Mouse (Mus musculus) hindbrain, embryonic 14.5 days (tissue): Measurements from ENCODE around the gene Med13l. TPM values are rescaled to one million over a fixed set of nuclear protein-coding genes. Genes with fewer than 3 reads are reported as not detected.

Experiments used
- ATAC-seq: fragments of 200-750 bp; cut with Nextera tagmentation; 2 replicates; pipeline ENCODE4 v1.8.0; 2017; ENCODE audit warnings: moderate number of reproducible peaks, mild to moderate bottlenecking, moderate TSS enrichment, moderate library complexity; ENCODE audit not compliant: low FRiP score
- DNase-seq: peaks from one replicate; pipeline ENCODE4 v3.0.0-alpha.2; 2015; ENCODE audit warnings: low spot score
- H3K27ac ChIP-seq: fragments of 300-500 bp; sonication (generic); 2 replicates; pipeline ENCODE4 v1.5.1; 2014; ENCODE audit warnings: mild to moderate bottlenecking, moderate library complexity
- H3K27me3 ChIP-seq: fragments of 300-500 bp; sonication (generic); 2 replicates; pipeline ENCODE4 v1.6.1; 2014; ENCODE audit warnings: mild to moderate bottlenecking, low read length, mixed read lengths; ENCODE audit not compliant: control insufficient read depth, insufficient read depth
- H3K36me3 ChIP-seq: fragments of 300-500 bp; sonication (generic); replicated peaks from 2 replicates; pipeline ENCODE4 v1.6.1; 2014; ENCODE audit not compliant: control insufficient read depth, insufficient read depth
- H3K4me1 ChIP-seq: fragments of 300-500 bp; sonication (generic); replicated peaks from 2 replicates; pipeline ENCODE4 v1.6.1; 2014; ENCODE audit warnings: antibody characterized with exemption, low read length, mixed read lengths; ENCODE audit not compliant: control insufficient read depth, insufficient read depth
- H3K4me2 ChIP-seq: fragments of 300-500 bp; sonication (generic); replicated peaks from 2 replicates; pipeline ENCODE4 v1.6.1; 2014; ENCODE audit warnings: mild to moderate bottlenecking, moderate library complexity
- H3K4me3 ChIP-seq: fragments of 300-500 bp; sonication (generic); replicated peaks from 2 replicates; pipeline ENCODE4 v1.5.1; 2014; ENCODE audit warnings: mild to moderate bottlenecking, low read length
- H3K9ac ChIP-seq: fragments of 300-500 bp; sonication (generic); 2 replicates; pipeline ENCODE4 v1.6.1; 2014
- H3K9me3 ChIP-seq: fragments of 300-500 bp; sonication (generic); 2 replicates; pipeline ENCODE4 v1.6.1; 2016; ENCODE audit warnings: low read length; ENCODE audit not compliant: control insufficient read depth
- WGBS: fragments of 180-500 bp; shearing (Covaris S2); extraction: QIAGEN DNeasy Blood & Tissue Kit; methylation state at CpG from one replicate; pipeline ENCODE4 v1.1.7; 2014; 5-methylcytosine and 5-hydroxymethylcytosine counted together
- polyA plus RNA-seq: library from polyadenylated mRNA; unstranded; fragments of >200 nt; fragmentation: Nextera tagmentation; extraction: Ambion mirVana; gene quantifications from 2 replicates; pipeline ENCODE4 v1.2.1, GENCODE M21; 2014

The Med13l gene
- 16.3 and 18.0 TPM in 2 replicates for polyA plus RNA-seq

DNA sequence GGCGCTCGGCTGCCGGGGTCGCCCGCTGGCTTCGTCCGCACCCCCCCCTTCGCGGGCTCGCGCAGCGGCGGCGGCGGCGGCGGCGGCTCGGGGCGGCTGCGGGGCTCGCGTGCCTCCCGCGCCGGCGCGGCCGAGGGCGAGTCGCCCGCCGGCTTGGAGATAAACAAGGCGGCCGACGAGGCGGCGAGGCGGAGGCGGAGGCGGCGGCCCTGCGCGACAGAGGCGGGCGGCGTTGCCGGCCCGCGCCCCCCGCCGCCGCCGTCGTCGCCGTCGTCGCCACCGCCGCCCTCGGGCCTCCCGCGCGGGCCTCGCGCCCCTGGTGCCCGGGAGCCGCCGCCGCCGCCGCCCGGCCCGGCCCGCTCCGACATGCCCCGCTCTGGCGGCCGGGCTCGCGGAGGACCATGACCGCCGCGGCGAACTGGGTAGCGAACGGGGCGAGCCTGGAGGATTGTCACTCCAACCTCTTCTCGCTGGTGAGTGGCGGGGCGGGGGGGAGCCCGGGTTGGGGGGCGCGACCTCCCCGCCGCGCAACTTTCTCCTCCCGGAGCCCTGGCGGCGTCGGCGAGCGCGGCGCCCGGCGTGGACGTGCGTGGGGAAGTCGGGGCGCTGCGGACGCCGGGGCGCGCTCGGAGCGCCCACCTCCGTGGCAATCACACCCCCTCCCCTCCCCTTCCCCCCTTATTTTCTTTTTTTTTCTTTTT lies at the start of gene Med13l:
Gene Med13l (plus strand): TSS at position 295 of the 701 bp plus-strand sequence.
- peak within 1 kb of the TSS; percentile 99 for H3K27ac ChIP-seq
- H3K9me3 ChIP-seq: no peaks in the 10 kb centered on the region
- H3K4me3 ChIP-seq: peak within 1 kb of the TSS; percentile 92
- peak; percentile 58 for DNase-seq
- no peaks in the 10 kb centered on the region; the same call in 1 of the 2 replicates for H3K27me3 ChIP-seq
- H3K9ac ChIP-seq: peak within 1 kb of the TSS; percentile 95
- peak within 1 kb of the TSS; percentile 89 for H3K4me2 ChIP-seq
- ATAC-seq: peak; percentile 68
- H3K36me3 ChIP-seq: no peaks in the 10 kb centered on the region
- 0% methylated on average over 36 of the region's 120 CpGs for WGBS
- H3K4me1 ChIP-seq: peaks cover 34% of the 10 kb centered on the region

GRCm38 (mm10) chr5:118510969-118511368 lies 49.5 kb upstream of the Med13l start:
- 91% methylated on average over 4 of the region's 4 CpGs for WGBS
- DNase-seq: no peak
- no peak for ATAC-seq
- no peak overlapping the region for H3K4me3 ChIP-seq
- H3K4me1 ChIP-seq: peaks cover 25% of the 10 kb centered on the region
- H3K27me3 ChIP-seq: peaks cover 9% of the 10 kb centered on the region; the same call in 1 of the 2 replicates
- no peaks in the 10 kb centered on the region for H3K9me3 ChIP-seq
- H3K36me3 ChIP-seq: no peaks in the 10 kb centered on the region
- H3K9ac ChIP-seq: no peak overlapping the region
- H3K4me2 ChIP-seq: no peak overlapping the region
- H3K27ac ChIP-seq: no peak overlapping the region

- no peak overlapping the region for H3K4me2 ChIP-seq
- H3K4me3 ChIP-seq: no peak overlapping the region
- peaks cover 30% of the 10 kb centered on the region for H3K4me1 ChIP-seq
- no peak overlapping the region for H3K9ac ChIP-seq
- ATAC-seq (no peak), DNase-seq (no peak)
- no peaks in the 10 kb centered on the region for H3K36me3 ChIP-seq
- H3K27me3 ChIP-seq: peaks cover 12% of the 10 kb centered on the region; the same call in 1 of the 2 replicates
- no peaks in the 10 kb centered on the region for H3K9me3 ChIP-seq
- 74% methylated on average over 1 of the region's 1 CpGs for WGBS
- H3K27ac ChIP-seq: no peak overlapping the region
Measured at GRCm38 (mm10) chr5:118513005-118513404, 47.5 kb upstream of the Med13l start.

- WGBS: 5% methylated on average over 43 of the region's 43 CpGs
- Histone ChIP-seq H3K9ac (peak overlapping the region; percentile 33; the same call in 1 of the 2 replicates), H3K27ac (no peak overlapping the region), H3K27me3 (peaks cover 12% of the 10 kb centered on the region; the same call in 1 of the 2 replicates), H3K9me3 (no peaks in the 10 kb centered on the region), H3K36me3 (no peaks in the 10 kb centered on the region), H3K4me3 (peak overlapping the region; percentile 26), H3K4me1 (peaks cover 30% of the 10 kb centered on the region), H3K4me2 (peak overlapping the region; percentile 58)
- ATAC-seq: no peak
- peak; percentile 45 for DNase-seq
Measured at GRCm38 (mm10) chr5:118513629-118514526, 46.6 kb upstream of the Med13l start.

GRCm38 (mm10) chr5:118514527-118514831 lies 46.0 kb upstream of the Med13l start:
- ATAC-seq (no peak), DNase-seq (no peak)
- Histone ChIP-seq H3K36me3 (no peaks in the 10 kb centered on the region), H3K9me3 (no peaks in the 10 kb centered on the region), H3K27ac (no peak overlapping the region), H3K4me2 (peak overlapping the region; percentile 58), H3K27me3 (peaks cover 12% of the 10 kb centered on the region; the same call in 1 of the 2 replicates), H3K4me3 (peak overlapping the region; percentile 26), H3K9ac (peak overlapping the region; percentile 33; the same call in 1 of the 2 replicates), H3K4me1 (peaks cover 30% of the 10 kb centered on the region)
- 15% methylated on average over 9 of the region's 9 CpGs for WGBS

- ATAC-seq (no peak), DNase-seq (no peak)
- Histone ChIP-seq H3K36me3 (no peaks in the 10 kb centered on the region), H3K9me3 (no peaks in the 10 kb centered on the region), H3K9ac (no peak overlapping the region), H3K4me1 (peaks cover 30% of the 10 kb centered on the region), H3K4me3 (no peak overlapping the region), H3K27me3 (peaks cover 12% of the 10 kb centered on the region; the same call in 1 of the 2 replicates), H3K4me2 (peak overlapping the region; percentile 58), H3K27ac (no peak overlapping the region; the same call in 1 of the 2 replicates)
- WGBS: 44% methylated on average over 5 of the region's 5 CpGs
Measured at GRCm38 (mm10) chr5:118514842-118515241, 45.6 kb upstream of the Med13l start.

GRCm38 (mm10) chr5:118515280-118515721 lies 45.2 kb upstream of the Med13l start:
- peak; percentile 66 for DNase-seq
- WGBS: 22% methylated on average over 11 of the region's 11 CpGs
- H3K4me1 ChIP-seq: peaks cover 30% of the 10 kb centered on the region
- no peaks in the 10 kb centered on the region for H3K36me3 ChIP-seq
- H3K4me2 ChIP-seq: no peak overlapping the region
- no peak overlapping the region; the same call in 1 of the 2 replicates for H3K27ac ChIP-seq
- H3K9ac ChIP-seq: no peak overlapping the region
- ATAC-seq: no peak
- H3K4me3 ChIP-seq: no peak overlapping the region
- no peaks in the 10 kb centered on the region for H3K9me3 ChIP-seq
- H3K27me3 ChIP-seq: peaks cover 12% of the 10 kb centered on the region; the same call in 1 of the 2 replicates

DNA sequence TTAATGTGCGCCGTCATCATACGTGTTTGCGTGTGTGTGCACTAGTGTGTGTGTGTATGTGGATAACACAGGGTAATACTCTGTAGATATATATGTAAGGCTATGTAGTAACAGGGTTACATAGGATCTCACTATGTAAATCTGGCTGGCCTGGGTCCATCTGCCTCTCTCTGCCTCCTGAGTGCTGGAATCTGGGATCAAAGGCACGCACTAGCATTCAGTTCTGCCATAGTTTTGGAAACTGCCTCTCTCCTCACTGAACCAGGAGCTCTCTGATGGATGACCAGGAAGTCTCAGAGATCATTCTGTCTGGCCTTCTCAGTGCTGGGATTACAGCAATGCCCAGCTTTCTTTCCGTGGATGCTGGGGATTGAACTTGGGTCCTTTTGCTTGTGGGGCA lies 44.4 kb upstream of the Med13l start:
- ATAC-seq: no peak
- no peak overlapping the region for H3K27ac ChIP-seq

DNA sequence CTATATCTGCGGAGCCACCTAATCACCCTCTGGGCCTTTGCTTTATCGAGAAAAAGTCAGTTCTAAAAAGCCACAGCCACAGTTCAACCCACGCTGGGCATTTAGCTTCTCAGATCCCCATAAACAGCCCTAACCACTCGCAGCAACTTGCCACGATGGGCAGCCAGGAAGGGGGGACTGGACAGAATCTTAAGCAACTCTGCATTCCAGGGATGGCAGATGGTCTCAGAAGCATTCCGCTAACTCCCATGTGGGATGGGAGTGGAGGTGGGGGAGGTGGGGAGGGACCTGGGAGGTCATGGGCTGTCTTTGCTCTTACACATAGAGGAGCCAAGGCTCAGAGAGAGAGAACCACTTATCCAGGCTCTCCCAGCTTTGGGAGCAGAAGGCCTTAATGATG lies 44.0 kb upstream of the Med13l start:
- DNase-seq (no peak), ATAC-seq (no peak)
- Histone ChIP-seq H3K9ac (no peak overlapping the region), H3K27ac (no peak overlapping the region), H3K4me1 (peaks cover 30% of the 10 kb centered on the region), H3K36me3 (no peaks in the 10 kb centered on the region), H3K4me3 (no peak overlapping the region), H3K9me3 (no peaks in the 10 kb centered on the region), H3K4me2 (no peak overlapping the region), H3K27me3 (peaks cover 12% of the 10 kb centered on the region; the same call in 1 of the 2 replicates)
- 48% methylated on average over 6 of the region's 6 CpGs for WGBS

More for the DNA sequence above, 44.4 kb upstream of the Med13l start:
- Histone ChIP-seq H3K9ac (no peak overlapping the region), H3K4me2 (no peak overlapping the region), H3K9me3 (no peaks in the 10 kb centered on the region), H3K4me3 (no peak overlapping the region), H3K36me3 (no peaks in the 10 kb centered on the region), H3K4me1 (peaks cover 30% of the 10 kb centered on the region), H3K27me3 (peaks cover 12% of the 10 kb centered on the region; the same call in 1 of the 2 replicates)
- 79% methylated on average over 6 of the region's 6 CpGs for WGBS
- DNase-seq: no peak
